Mouse (Mus musculus): ENCODE data around the gene Mast4.
"Not testable (repeated sequence)": the region's sequence is repeated elsewhere in the genome, so short reads cannot be mapped to it uniquely, and the experiment has no call there.

Gene Mast4

GRCm38 (mm10) chr13:102755124-102755523 lies 579.2 kb downstream of the Mast4 start:
- no peak for DNase-seq (ENCODE audit: low read depth, low spot score)

GRCm38 (mm10) chr13:102753714-102754556 lies 580.4 kb downstream of the Mast4 start:
- peak; percentile 44 for DNase-seq (ENCODE audit: low read depth, low spot score)

DNA sequence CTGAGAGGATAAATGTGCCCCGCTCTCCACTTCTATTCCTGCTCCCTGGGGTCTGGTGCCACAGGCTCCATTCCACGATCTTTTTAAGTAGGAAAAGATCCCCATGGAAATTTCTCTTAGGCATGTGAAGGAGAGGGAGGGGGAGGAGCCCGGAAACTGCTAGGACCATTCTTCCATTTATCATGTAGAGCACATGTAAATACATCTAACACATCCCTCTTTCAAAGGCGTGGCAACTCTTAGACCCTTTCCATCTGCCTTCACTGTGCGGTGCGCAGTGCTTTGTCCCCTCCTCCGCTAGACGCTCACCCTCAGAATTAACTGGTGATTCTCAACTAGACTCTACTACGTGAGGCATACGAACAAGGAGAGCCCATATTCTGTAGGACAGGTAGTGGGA lies 584.4 kb downstream of the Mast4 start:
- no peak for DNase-seq (ENCODE audit: low read depth, low spot score)

GRCm38 (mm10) chr13:102749194-102749593 lies 585.1 kb downstream of the Mast4 start:
- DNase-seq (ENCODE audit: low read depth, low spot score), result no peak

DNA sequence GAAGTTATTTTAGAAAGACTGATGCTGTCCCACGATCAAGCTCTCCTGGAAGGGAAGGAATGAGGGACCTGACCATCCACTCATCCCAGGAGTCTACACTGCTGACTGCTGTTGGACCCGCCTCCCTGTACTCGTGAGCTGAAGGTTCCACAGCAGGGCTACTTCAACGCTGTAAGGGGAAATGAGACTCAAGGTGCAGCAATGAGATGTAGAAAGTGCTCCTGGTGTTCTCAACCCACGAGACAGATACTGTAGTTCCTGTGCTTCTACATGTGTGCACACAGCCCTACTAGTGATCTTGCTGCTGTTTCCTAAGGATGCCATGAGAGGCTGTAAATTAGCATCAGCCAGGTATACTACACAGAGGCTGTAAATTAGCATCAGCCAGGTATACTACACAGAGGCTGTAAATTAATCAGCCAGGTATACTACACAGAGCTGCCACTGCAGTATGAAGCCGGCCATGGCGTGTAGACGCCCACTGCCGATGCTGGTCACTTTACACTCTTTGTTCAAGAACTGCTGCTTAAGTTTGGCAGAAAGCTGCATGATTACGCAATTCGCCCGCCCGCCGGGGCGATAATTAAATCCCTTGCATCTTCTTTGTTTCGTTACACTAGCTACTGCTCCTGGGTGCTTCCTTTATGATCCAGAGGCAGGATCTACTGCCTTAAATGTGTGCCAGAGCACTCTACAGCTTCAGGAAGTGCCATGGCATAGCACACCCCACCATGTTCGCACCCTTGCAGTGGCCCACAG lies 587.3 kb downstream of the Mast4 start:
- no peak for DNase-seq (ENCODE audit: low read depth, low spot score)

DNA sequence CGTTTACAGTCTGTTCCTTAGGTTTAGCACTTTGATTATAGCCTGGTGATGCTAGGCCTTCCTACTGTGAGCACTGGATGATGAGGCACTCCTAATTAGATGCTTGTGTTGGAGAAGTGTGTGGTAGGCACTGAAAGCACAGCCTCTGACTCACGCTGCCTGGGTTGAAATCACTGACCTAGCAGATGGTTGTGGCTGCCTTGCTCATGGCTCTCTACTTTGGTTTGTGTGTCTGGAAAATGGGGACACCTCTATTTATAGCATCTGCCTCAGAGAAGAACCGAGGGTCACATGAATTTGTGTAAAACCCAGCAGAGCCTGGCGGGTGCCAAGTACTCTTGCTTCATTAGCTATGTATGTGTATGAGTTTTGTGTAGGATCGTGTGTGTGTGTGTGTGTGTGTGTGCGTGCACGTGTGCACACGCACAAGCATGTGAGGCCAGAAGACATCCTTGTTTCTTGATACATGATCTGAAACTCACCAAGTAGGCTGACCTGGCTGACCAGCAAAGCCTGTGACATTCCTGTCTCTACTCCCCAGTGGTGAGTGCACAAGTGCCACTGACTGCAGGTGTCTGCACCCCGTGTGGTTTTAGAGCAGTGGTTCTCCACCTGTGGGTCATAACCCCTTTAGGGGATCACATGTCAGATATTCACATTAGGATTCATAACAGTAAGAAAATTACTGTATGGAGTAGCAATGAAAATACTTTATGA lies 588.5 kb downstream of the Mast4 start:
- DNase-seq (ENCODE audit: low read depth, low spot score), result no peak

GRCm38 (mm10) chr13:102745270-102745600 lies 589.1 kb downstream of the Mast4 start:
- DNase-seq (ENCODE audit: low read depth, low spot score), result no peak

DNA sequence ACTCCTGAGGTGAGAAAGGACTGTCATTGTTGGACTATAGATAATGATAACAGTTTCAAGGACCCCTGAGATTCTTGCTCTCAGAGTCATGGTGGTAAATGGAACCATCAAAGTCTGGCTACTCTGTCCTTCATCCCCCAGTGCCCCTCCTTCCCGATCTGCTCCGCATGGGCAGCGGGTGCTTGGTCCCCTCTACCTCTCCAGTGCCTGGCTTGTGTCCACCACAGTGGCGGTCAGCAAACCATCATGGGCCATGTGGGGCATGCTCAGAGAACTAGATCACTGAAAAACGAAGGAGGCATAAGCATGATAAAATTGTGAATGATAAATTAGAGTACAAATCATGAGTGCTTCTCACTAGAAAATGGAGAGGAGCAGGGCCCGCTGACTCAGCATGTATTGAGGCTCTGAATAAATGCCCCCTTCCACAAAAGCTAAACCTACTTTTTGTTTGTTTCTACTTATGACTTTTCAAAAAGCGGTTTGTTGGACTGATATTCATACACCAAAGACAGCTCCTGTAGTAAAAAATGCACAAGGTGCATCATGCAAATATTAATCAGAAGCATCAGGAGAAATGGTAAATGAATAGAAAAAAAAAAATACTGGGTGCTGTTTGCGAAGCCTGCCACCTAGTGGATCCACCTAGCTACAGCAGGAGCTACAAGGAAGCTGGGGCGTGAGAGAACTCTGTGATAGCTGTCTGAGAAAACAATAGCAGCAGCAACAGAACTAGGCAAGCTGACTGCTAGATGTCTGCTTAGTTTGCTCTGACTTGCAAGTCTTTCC lies 589.6 kb downstream of the Mast4 start:
- DNase-seq (ENCODE audit: low read depth, low spot score), result no peak

DNA sequence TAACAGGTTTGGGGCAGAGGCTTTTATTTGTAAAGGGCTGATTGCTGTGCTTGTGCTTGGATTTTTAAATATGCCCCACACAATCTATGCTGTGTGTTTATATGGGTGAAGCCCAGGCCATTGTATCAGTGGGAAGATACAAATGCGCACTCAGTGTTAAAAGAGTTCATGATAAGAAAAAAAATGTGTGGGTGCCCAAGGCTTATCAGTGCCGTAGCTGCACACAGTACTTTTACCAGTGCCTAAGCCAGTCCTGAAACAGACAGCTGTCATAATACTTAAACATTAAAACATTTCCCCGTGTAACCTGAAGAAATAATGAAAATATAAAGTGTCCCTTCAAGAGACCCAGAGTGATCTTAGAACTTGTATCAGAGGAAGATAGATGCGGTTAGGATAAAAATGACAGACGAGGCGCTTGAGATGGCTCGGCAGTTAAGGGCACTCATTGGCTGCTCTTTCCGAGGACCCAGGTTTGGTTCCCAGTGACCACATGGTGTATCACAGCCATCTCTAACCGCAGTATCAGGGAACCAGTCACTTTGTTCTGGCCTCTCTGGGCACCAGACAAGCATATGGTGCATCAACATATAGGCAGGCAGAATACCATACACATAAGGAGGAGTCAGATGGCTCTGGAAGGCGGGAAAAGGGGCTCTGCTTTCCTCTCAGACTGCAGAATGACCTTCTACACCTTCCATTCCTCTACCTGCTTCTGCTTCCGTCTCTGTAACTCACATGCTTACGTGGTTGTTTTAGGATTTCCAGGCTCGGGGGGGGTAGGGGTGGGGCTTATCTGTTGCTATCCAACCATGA lies 594.4 kb downstream of the Mast4 start:
- DNase-seq (ENCODE audit: low read depth, low spot score), result peak; percentile 39

DNA sequence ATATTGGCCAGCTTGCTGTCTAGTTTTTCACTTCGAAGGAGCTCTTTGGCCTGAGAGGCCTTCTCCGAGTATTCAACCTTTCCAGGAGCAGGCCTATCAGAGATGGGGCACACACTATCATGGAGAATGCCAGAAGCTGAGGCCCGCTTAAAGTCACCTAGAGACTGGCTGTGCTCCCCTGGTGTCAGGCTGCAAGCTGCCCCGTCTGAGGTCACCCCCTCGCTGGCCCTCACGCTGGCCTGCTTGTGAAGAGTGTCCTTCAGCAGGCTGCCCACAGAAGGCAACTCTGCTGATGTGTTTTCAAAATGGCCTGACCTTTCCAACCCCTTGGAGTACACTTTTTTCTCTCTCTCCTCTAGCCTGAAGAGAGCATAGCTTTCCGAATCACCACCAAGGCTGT lies 596.5 kb downstream of the Mast4 start:
- no peak for DNase-seq (ENCODE audit: low read depth, low spot score)

GRCm38 (mm10) chr13:102733063-102733462 lies 601.2 kb downstream of the Mast4 start:
- DNase-seq (ENCODE audit: low read depth, low spot score), result no peak

DNA sequence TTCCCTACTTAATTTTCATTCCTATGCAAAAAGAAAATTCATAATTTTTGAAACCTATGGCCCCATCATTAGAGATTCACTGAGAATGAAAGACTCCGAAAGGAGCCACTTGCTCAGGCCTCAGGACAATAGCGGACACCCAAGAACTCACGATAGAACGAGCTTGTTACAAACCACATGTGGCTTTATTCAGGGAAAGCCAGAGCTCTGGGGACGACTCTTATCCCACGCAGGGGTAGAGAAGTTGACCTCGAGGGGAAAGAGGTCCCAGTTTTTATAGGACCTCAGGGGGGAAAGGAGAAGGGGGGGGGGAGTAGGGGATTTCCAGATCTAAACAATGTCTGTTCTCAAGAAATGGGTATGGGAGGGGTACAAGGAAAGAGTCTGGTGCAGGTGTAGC lies 605.3 kb downstream of the Mast4 start:
- not testable (repeated sequence) for DNase-seq (ENCODE audit: low read depth, low spot score)

DNA sequence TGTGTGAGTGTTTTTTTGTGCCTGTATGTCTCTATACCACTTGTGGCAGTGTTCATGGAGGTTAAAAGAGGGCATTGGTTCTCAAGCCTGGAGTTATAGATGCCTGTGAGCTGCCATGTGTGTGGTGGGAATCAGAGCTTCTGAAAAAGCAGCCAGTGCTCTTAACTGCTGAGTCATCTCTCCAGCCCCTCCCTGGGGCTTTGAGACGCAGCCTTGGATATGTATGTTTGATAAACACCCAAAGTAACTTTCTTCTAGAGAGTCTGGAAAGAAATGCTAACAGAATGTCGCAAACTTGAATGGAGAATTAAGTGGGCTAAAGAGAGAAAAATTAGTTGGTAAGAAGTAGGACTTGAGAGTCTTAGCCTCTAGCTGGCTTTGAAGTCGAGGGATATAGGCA lies 606.3 kb downstream of the Mast4 start:
- peak; percentile 43 for DNase-seq (ENCODE audit: low read depth, low spot score)

DNA sequence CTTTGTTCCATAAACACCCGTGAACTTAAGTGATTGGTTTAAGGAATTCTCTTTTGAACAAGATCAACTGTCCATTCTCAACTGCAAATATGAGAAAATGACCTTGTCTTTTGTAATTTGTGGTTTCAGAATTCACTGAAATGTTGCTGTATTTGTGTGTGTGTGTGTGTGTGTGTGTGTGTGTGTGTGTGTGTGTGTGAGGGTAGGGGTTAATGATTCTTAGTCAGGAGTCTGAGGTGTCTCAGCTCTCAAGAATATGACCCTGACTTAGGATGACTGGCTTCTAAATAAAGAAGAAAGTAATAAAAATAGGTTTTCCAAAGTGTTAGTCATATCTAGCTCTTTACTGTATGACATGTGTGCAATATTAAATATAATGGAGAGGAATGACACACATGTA lies 607.4 kb downstream of the Mast4 start:
- DNase-seq (ENCODE audit: low read depth, low spot score), result no peak

- DNase-seq (ENCODE audit: low read depth, low spot score), result no peak
These were observed 608.4 kb downstream of the Mast4 start for GRCm38 (mm10) chr13:102725906-102726305.

DNA sequence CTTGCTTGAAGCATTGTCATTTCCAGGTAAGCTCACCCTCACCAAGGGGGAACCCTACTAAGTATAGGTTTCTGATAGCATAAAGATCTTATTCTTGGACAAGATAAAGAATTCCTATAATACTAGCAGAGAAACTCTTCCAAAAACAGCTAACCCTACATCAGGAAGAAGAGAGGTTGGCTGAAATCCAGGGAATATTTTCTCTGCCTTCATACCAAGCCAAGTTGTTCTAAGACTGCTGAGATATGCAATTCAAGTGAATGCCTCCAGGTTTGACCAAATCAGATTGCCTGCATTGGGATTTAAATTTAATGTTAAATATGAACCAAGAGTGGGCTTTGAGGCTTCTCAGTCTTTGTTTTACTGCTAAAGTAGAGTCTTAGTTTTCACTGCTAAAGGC lies 608.9 kb downstream of the Mast4 start:
- no peak for DNase-seq (ENCODE audit: low read depth, low spot score)

GRCm38 (mm10) chr13:102716973-102717372 lies 617.3 kb downstream of the Mast4 start:
- DNase-seq (ENCODE audit: low read depth, low spot score), result no peak

DNA sequence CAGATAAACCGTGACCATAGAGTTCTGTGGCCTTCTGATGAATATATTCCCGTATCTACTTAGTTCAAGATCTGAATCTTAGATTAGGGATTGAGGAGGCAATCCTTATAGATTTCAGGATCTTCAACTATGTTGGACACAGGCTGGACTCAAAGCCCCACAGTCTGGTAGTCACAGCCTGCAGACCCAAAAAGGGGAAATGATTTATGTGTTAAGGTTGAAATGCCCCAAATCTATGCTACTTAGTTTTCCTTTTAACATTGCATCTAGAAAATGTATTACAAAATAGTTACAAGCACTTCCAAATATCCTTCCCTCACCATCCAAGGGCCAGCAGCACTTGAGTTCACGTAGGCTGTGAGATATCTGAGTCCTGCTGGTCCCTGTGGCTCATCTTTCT lies 633.6 kb downstream of the Mast4 start:
- no peak for DNase-seq (ENCODE audit: low read depth, low spot score)

GRCm38 (mm10) chr13:102700176-102700575 lies 634.1 kb downstream of the Mast4 start:
- no peak for DNase-seq (ENCODE audit: low read depth, low spot score)

DNA sequence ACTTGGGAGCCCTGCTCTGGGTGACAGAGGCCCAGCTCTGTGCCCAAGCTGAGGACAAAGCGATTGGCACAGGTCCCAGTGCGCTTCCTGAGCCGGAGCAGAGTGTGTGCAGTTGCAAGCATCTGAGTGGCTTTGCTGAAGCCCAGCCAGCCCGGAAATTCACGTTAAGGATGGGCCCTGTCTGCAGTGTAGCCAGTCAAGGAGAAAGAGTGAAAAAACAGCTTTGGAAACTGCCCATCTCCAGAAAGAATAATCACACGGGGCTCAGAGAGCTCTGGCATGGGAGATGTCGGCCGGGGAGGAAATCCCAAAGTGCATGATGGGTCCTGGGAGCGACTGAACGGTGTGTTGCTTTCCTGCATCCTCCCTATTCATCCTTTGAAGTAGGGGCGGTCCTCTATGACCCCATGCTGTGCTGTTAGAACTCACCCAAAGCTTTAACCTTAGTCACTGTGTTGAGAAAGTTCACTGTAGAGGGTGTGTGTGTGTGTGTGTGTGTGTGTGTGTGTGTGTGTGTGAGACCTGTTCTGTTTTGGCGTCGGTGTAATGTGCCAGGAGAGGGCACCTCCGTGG lies 635.5 kb downstream of the Mast4 start:
- no peak for DNase-seq (ENCODE audit: low read depth, low spot score)
